Mouse (Mus musculus) spleen, adult 2 months (tissue): ENCODE results near the gene Lin54. TPM values are rescaled to one million over a fixed set of nuclear protein-coding genes. Genes with fewer than 3 reads are reported as not detected.
A peak's percentile ranks its signal among the peaks of the same experiment; 100 is the strongest.

Source experiments
- DNase-seq, 2 experiments: peaks; one replicate each; pipeline versions ENCODE4 v3.0.0 to v3.0.0-alpha.2; 2012 to 2021; ENCODE audit warnings: low spot score in 2 of 2, low read depth in 1 of 2
- H3K27ac ChIP-seq: fragments of 200-500 bp; 2 replicates; pipeline ENCODE4 v1.5.1; 2012; ENCODE audit warnings: low read length, inconsistent platforms; ENCODE audit not compliant: insufficient read depth
- H3K27me3 ChIP-seq: fragments of 200-500 bp; 2 replicates; pipeline ENCODE4 v1.6.1; 2012; ENCODE audit warnings: mild to moderate bottlenecking, moderate library complexity, low read length, inconsistent platforms; ENCODE audit not compliant: control insufficient read depth, insufficient read depth
- H3K36me3 ChIP-seq: fragments of 200-500 bp; 2 replicates; pipeline ENCODE4 v1.6.1; 2012; ENCODE audit warnings: mild to moderate bottlenecking, low read length, inconsistent platforms; ENCODE audit not compliant: control insufficient read depth, insufficient read depth
- H3K4me1 ChIP-seq: fragments of 200-500 bp; 2 replicates; pipeline ENCODE4 v1.6.1; 2011; ENCODE audit warnings: inconsistent platforms; ENCODE audit not compliant: control insufficient read depth, insufficient read depth, insufficient read length
- H3K4me3 ChIP-seq: fragments of 200-500 bp; 2 replicates; pipeline ENCODE4 v1.5.1; 2011; ENCODE audit warnings: mild to moderate bottlenecking, inconsistent platforms; ENCODE audit not compliant: insufficient read depth, insufficient read length; ENCODE audit errors: extremely low read depth
- CTCF ChIP-seq: fragments of 200-500 bp; IDR thresholded peaks from 2 replicates; pipeline ENCODE4 v1.5.1; 2011; ENCODE audit warnings: mild to moderate bottlenecking, inconsistent platforms; ENCODE audit not compliant: insufficient read depth, insufficient read length, insufficient replicate concordance; ENCODE audit errors: extremely low read depth
- POLR2A ChIP-seq: fragments of 200-500 bp; IDR thresholded peaks from 2 replicates; pipeline ENCODE4 v1.6.1; 2011; ENCODE audit warnings: low read depth, low read length, inconsistent platforms
- WGBS: fragments of 180-500 bp; shearing (Covaris S2); methylation state at CpG from one replicate; pipeline ENCODE4 v1.1.7; 2018; 5-methylcytosine and 5-hydroxymethylcytosine counted together
- polyA plus RNA-seq: library from polyadenylated mRNA; depleted of rRNA; stranded (reverse); fragments of >200 nt; gene quantifications from 2 replicates; pipeline ENCODE4 v1.2.3, GENCODE M21; 2012; rRNA removed

Gene Lin54
- polyA plus RNA-seq = 3.4 and 4.1 TPM in 2 replicates

- no peaks in the 10 kb centered on the region; the same call in 1 of the 2 replicates for H3K4me1 ChIP-seq
- peak; percentile 85 to 86 for DNase-seq
- H3K4me3 ChIP-seq = peak within 1 kb of the TSS; percentile 57
- no peaks in the 10 kb centered on the region for H3K36me3 ChIP-seq
- peak within 1 kb of the TSS; percentile 39 for H3K27ac ChIP-seq
- WGBS = 2% methylated on average over 59 of the region's 60 CpGs
- H3K27me3 ChIP-seq = no peaks in the 10 kb centered on the region
- TF ChIP-seq POLR2A (no peak), CTCF (no peak)
Observed at GRCm38 (mm10) chr5:100500458-100500961, at the start of gene Lin54. Lin54 (minus strand) TSS chr5:100500639.

- DNase-seq = no peak
- peaks cover 23% of the 10 kb centered on the region for H3K36me3 ChIP-seq
- H3K4me3 ChIP-seq = no peak overlapping the region
- no peak for TF ChIP-seq CTCF
- TF ChIP-seq POLR2A = no peak
- WGBS = 76% methylated on average over 1 of the region's 1 CpGs
- no peaks in the 10 kb centered on the region for H3K4me1 ChIP-seq
- no peaks in the 10 kb centered on the region for H3K27me3 ChIP-seq
- no peak overlapping the region for H3K27ac ChIP-seq
Observed at GRCm38 (mm10) chr5:100550151-100550550, 49.7 kb upstream of the Lin54 start.

GRCm38 (mm10) chr5:100549311-100549710 lies 48.9 kb upstream of the Lin54 start:
- DNase-seq = no peak
- no peak overlapping the region for H3K4me3 ChIP-seq
- H3K4me1 ChIP-seq = no peaks in the 10 kb centered on the region
- H3K36me3 ChIP-seq = peaks cover 23% of the 10 kb centered on the region
- H3K27ac ChIP-seq = no peak overlapping the region
- no peak for TF ChIP-seq CTCF
- no peak for TF ChIP-seq POLR2A
- 84% methylated on average over 4 of the region's 4 CpGs for WGBS
- H3K27me3 ChIP-seq = no peaks in the 10 kb centered on the region

GRCm38 (mm10) chr5:100548236-100548635 lies 47.8 kb upstream of the Lin54 start:
- no peaks in the 10 kb centered on the region for H3K27me3 ChIP-seq
- no peak overlapping the region for H3K27ac ChIP-seq
- H3K4me1 ChIP-seq = no peaks in the 10 kb centered on the region
- TF ChIP-seq POLR2A (no peak), CTCF (no peak)
- DNase-seq = no peak
- WGBS = 86% methylated on average over 2 of the region's 2 CpGs
- no peak overlapping the region for H3K4me3 ChIP-seq
- H3K36me3 ChIP-seq = peaks cover 21% of the 10 kb centered on the region

GRCm38 (mm10) chr5:100546294-100547080 lies 46.0 kb upstream of the Lin54 start:
- H3K4me3 ChIP-seq = no peak overlapping the region
- no peaks in the 10 kb centered on the region for H3K27me3 ChIP-seq
- DNase-seq = no peak
- H3K36me3 ChIP-seq = peaks cover 29% of the 10 kb centered on the region
- TF ChIP-seq POLR2A = no peak
- 0 out of 2 replicates have a peak, but pooled peaks have one; percentile 37 for TF ChIP-seq CTCF
- no peak overlapping the region for H3K27ac ChIP-seq
- WGBS = 77% methylated on average over 6 of the region's 6 CpGs
- H3K4me1 ChIP-seq = no peaks in the 10 kb centered on the region

- peak; percentile 13; the same call in 1 of the 2 replicates for TF ChIP-seq CTCF
- TF ChIP-seq POLR2A = no peak
- WGBS = 75% methylated on average over 3 of the region's 3 CpGs
- Histone ChIP-seq H3K36me3 (peaks cover 20% of the 10 kb centered on the region), H3K27me3 (no peaks in the 10 kb centered on the region), H3K4me1 (no peaks in the 10 kb centered on the region), H3K27ac (no peak overlapping the region), H3K4me3 (no peak overlapping the region)
- DNase-seq = peak in 1 of 2 experiments; percentile 40
Observed at GRCm38 (mm10) chr5:100536638-100537037, 36.2 kb upstream of the Lin54 start.

- H3K27me3 ChIP-seq = no peaks in the 10 kb centered on the region
- peaks cover 24% of the 10 kb centered on the region for H3K36me3 ChIP-seq
- no peak overlapping the region for H3K4me3 ChIP-seq
- TF ChIP-seq POLR2A (no peak), CTCF (no peak)
- DNase-seq = no peak
- 84% methylated on average over 7 of the region's 7 CpGs for WGBS
- H3K27ac ChIP-seq = no peak overlapping the region
- no peaks in the 10 kb centered on the region for H3K4me1 ChIP-seq
Observed at GRCm38 (mm10) chr5:100535826-100536225, 35.4 kb upstream of the Lin54 start.
